Mouse (Mus musculus) 416B (cell line): ENCODE data around the gene Nfib.

Experiments used
- DNase-seq: peaks from one replicate; pipeline ENCODE4 v3.0.0; 2011; ENCODE audit warnings: low read depth

Gene Nfib

GRCm38 (mm10) chr4:82540466-82540990, 165.0 kb downstream of the Nfib start:
- no peak for DNase-seq

DNA sequence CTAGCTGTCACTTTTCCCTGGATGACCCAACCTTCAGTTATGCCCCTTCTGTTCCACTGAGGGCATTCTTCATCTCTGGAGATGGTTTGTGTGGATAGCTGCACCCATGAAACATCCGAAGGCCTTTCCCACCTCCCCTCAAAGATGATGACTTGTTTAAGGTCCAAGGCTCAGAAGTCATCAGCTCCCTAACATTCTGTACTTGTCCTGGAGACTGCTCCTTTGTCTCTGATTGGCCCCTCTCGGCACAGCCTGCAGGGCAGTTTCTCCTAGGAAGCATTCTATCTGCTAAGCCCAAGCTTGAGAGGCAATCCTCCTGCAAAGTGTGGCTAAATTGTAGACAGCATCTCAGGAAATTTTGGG, 165.5 kb downstream of the Nfib start:
- DNase-seq: no peak

DNA sequence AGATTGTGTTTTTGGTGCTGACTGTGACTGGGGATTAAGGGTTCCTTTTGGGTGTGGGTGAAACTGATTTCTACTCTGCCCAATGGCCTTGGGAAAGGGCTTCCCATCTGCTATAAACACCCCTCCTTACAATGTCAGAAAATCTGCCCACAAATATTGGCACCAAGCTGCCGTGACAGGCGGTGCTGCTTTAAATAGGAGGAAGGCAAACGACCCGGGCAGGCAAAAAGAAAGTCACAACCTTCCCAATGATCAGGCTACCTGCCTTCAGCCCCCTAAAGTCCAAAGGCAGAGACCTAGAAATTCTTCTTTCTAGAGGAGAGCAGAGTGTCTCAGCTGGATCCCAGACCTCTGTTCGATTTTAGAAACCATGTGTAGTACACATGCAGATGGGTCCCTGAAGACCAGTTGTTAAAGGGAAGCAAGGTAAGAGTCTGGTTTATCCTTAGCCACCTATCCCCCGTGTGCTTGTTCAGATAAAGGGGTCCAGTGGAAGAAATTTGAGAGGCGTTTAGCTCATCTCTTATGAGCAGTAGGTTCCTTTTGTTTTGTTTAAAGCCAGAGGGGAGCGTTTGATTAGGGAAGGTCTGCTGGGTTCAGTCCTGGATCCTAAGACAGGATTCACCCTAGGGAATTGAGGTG, 166.0 kb downstream of the Nfib start:
- no peak for DNase-seq

DNA sequence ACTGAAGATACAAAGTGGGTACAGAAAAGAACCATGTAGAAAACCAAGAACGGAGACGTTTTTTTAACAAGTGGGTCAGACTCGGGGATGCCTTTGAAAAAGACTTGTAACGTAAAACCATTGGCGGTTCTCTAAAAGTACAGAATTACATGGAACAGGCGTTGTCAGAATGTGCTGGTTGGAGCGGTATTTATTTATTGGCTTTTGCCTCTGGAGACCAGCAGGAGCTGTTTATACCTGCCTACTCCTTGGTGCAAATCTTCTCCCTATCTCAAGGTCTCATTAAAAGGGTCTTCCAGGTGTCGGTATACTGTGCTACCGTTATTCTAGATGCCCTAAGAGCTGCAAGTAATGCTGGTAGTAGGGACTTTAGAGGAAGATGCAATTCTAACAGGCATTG, 166.7 kb downstream of the Nfib start:
- DNase-seq: no peak

GRCm38 (mm10) chr4:82538069-82538811, 167.3 kb downstream of the Nfib start:
- DNase-seq: no peak

DNA sequence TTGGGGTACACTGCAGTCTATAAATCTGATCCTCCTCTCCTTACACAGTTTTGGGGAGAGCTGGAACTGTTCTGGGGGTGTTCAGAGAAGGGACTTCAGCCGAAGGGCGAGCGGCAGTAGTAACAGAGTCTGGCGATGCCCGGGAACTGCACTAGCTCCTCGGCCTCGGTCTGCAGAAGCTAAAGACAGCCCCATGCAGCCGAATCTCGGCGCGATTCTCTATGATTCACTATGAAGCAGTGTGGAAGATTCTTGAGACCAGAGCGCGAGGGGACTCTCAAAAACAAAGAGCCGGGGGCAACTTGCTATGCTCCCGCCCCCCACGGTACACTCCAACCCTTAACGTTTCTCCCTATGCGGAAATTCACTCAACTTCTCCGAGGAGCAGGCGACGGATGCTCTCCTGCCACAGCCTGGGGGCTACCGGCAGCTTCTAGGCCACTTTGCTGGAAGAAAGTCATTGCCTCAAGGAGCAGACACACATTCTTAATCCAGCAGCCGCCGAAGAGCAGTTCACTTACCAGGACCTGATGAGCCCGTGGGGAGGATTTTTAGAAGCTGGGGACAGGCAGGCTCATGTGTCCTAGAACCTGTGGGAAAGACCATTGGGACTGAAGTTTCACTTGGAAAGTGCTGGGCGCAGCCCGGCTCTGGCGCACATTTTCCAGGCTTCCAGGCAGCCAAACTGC, 168.1 kb downstream of the Nfib start:
- no peak for DNase-seq

- DNase-seq: no peak
Measured at GRCm38 (mm10) chr4:82536435-82537278, 168.9 kb downstream of the Nfib start.

DNA sequence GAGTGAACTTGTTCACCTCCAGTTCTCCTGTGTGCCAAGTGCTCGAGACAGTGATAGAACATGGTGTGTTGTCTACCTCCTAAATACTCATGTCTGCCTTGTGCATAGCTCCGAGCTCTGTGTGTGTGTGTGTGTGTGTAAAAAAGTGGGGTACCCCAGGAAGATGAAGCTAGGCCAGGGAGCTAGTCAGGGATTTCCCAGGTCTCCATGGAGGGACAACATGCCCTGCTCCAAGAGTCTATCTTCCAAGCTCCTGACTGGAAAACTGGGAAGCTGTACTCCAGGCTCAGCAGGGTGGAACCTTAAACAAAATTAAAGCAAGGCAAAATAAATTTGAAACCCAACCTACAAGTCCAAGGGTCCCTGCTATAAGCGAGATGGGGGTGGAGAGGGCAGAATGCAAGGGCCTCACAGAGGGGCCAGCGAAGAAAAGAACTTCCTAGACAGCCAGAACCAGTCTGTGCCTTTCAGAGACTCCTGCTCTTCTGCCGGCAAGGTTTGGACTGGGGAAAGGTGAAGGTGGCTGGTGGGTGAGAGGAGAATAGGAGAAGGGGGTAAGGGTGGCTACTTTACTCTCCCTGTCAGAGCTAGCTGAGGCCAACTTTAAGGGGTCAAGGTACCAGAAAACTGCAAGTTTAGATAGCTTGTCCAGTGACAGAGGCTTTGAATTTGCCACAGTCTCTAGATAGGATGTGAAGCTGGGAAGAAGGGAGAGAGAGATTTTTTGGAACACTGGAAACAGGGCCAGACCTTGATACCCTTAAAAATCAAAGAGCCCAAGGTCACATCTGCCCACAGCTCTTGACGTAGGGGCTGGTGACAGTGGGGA, 169.7 kb downstream of the Nfib start:
- DNase-seq: no peak

DNA sequence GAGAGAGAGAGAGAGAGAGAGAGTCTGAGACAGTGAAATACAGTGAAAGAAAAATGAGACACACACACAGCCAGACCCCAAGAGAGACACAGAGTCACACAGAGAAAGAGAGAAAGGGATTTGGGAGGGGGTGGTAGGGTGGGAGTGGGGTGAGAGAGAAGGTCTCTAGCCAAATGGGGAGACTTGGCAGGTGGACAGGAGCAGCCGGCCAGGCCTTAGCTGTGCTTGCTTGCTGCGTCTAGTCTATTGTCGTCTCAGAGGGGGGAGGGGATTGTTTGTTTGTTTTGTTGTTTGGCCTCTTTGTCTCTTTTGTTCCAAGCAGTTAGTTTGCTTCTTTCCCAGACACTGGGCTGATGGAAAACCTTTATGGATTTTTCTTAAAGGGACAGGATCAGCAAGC, 172.3 kb downstream of the Nfib start:
- no peak for DNase-seq

- DNase-seq: no peak
Measured at GRCm38 (mm10) chr4:82532443-82533191, 172.9 kb downstream of the Nfib start.

DNA sequence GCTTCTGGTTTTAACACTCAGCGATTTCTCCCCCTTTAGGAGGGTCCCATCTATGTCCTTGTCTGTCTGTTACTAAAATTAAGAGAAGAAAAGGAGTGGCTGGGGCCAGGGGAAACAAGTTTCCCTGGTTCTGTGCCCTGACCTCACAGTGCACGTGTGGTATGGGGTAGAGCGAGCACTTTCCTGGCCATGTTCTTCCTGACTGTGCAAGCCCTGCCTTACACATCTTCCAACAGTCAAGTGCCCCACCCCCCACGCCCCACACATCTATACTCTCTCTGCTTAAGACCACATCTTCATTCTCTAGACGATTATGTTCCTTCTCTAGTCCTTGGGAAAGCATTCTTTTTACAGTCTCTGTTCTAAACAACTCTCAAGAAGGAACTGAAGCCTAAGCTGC, 173.6 kb downstream of the Nfib start:
- DNase-seq: no peak

- no peak for DNase-seq
Measured at GRCm38 (mm10) chr4:82530875-82531353, 174.6 kb downstream of the Nfib start.

GRCm38 (mm10) chr4:82528978-82529377, 176.6 kb downstream of the Nfib start:
- DNase-seq: no peak

GRCm38 (mm10) chr4:82519935-82520334, 185.6 kb downstream of the Nfib start:
- no peak for DNase-seq

DNA sequence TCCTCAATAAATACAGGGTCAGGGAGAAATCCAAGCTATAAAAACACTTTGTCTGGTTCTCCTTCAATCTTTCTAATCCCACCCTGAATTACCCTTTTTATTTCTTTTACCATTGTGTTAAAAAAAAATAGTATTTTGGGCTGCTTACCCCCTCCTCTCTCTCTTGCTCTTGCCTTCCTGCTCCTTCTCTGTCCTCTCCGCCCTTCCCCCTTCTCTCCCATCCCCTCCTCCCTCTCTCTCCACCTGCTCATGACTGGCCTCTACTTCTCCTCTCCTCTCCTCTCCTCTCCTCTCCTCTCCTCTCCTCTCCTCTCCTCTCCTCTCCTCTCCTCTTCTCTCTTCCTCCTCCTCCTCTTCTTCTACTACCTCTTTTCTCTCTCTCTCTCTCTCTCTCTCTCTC, 187.4 kb downstream of the Nfib start:
- no peak for DNase-seq

DNA sequence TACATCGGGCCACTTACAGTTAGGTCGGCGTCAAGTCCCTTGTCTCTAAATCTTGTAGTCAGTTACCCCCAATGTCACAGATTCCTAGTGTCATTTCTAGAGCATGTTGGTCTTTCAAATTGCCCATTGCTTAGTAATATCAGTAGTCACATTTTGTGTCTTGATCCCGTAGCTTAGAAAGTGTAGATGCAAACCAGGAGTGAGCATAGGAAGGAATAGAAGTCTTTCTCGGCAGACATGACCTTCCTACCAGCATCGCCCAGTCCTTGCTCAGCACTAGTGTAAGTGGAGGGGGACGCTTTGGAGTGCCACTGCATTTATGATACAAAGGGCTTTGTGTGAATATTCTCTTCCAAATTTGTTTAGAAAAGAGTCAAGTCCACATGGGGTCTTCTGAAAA, 188.2 kb downstream of the Nfib start:
- DNase-seq: no peak

GRCm38 (mm10) chr4:82516211-82516795, 189.2 kb downstream of the Nfib start:
- DNase-seq: no peak

GRCm38 (mm10) chr4:82514921-82515320, 190.6 kb downstream of the Nfib start:
- DNase-seq: no peak

DNA sequence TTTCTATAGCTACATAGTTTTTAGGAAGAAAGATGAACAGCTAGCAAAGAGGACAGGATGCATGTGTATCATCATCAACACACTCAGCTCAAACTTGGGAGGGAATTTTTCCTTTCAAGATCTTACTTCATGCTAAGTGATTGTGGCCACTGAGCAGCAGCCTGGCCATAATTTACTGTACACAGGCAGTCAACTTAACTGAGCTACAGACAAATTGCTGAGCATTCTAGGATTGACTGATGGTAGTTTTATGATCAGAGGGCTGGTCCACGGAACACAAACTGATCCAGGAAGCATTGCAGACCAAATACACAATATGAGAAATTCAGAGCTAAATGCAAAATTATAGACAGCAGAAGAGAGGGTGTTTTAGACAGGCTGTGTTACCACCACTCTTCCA, 191.2 kb downstream of the Nfib start:
- no peak for DNase-seq

GRCm38 (mm10) chr4:82513426-82513750, 192.2 kb downstream of the Nfib start:
- DNase-seq: no peak
